Mouse (Mus musculus): ENCODE measurements at regions not wholly inside any gene's neighbourhood (a gene's known extent, or its start where the extent isn't known, plus 50 kb on each side); places are given as distances from the start of the nearest gene placed in this dataset.

DNA sequence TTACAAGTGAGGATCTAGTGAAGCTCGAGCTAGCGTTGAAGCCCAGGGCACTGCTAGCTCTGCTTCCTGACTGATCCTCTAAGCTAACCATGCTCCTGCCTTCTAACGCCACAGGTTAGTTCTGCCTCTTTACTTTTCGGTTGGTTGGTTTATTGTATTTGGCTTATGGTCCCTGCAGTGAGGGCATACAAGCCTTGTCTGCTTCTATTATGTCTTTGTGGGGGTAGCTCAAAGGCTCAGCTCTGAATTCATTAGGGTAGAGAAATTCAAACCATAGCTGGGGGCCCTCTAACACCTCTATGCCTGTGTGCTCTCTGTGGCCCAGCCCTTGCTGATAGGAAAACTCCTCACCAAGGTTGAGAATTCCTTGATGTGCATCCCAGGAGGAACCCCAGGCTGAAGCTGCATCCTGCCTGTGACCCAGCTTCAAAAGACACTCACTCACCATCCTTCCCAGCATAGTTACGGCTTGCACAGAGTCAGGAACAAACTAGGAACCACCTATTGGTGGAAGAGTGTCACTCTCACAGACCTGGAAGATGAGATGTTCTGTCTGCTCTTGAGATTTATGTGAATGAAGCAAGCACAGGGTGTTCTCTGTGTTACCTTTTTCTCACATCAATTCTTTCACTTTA lies 536.7 kb upstream of the Kdm8 start:
- Histone ChIP-seq H3K27me3 (ENCODE audit: insufficient read depth, low read length) (no peaks in the 10 kb centered on the region), H3K4me1 (replicated peaks; ENCODE audit: low read depth, low read length) (no peaks in the 10 kb centered on the region), H3K36me3 (ENCODE audit: insufficient read depth, low read length) (no peaks in the 10 kb centered on the region), H3K9me3 (ENCODE audit: low read length) (peaks cover 5% of the 10 kb centered on the region; the same call in 1 of the 2 replicates), H3K4me3 (replicated peaks; ENCODE audit: low read length) (no peak overlapping the region)
- no peak for TF ChIP-seq CTCF (conservative IDR thresholded peaks at IDR 0.05; ENCODE audit: low read length)
- TF ChIP-seq POU5F1 (IDR thresholded peaks at IDR 0.05; ENCODE audit: borderline replicate concordance, low read length): no peak
- TF ChIP-seq NANOG (IDR thresholded peaks at IDR 0.05; ENCODE audit: borderline replicate concordance, low read length): no peak

DNA sequence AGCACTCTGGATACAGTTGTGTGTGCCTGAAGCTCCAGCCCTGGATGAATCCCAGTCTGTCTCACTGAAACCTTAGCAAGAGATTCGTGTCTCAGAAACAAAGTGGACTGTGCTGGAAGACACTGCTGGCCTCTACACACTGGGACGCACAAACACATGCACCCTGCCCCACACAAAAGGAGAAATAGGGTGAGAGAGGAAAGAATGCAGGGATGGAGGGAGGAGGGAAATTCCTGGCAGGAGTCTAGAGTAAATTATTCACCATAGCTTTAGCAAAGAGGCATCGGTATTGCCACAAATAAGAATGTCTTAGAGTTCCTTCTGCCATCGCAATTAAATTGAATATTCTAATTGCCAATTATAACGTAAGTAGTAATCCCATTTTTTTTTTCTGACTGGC lies 530.4 kb upstream of the Kdm8 start:
- H3K4me1 ChIP-seq (replicated peaks; ENCODE audit: low read depth, low read length): no peaks in the 10 kb centered on the region
- no peak for TF ChIP-seq POU5F1 (IDR thresholded peaks at IDR 0.05; ENCODE audit: borderline replicate concordance, low read length)
- TF ChIP-seq CTCF (conservative IDR thresholded peaks at IDR 0.05; ENCODE audit: low read length): no peak
- no peak for TF ChIP-seq NANOG (IDR thresholded peaks at IDR 0.05; ENCODE audit: borderline replicate concordance, low read length)

DNA sequence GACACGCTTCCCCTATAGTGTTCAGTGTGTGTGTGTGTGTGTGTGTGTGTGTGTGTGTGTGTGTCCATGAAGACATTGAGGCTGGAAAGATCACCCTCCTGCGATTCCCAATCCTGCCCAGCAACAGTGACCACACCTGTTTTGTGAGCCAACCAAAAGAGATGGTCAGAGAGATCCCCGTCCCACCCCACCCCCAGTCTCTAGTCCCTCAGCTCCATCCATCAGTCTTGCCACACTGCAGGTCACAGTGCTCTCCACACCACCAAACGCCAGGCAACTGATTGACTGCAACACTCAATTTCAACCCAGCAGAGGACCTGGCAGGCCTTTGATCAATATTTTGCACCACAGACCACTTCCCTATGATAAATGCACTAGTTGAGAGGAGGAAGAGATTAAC lies 530.0 kb upstream of the Kdm8 start:
- H3K4me1 ChIP-seq (replicated peaks; ENCODE audit: low read depth, low read length): no peaks in the 10 kb centered on the region
- no peaks in the 10 kb centered on the region for H3K27me3 ChIP-seq (ENCODE audit: insufficient read depth, low read length)
- TF ChIP-seq CTCF (conservative IDR thresholded peaks at IDR 0.05; ENCODE audit: low read length) (no peak), NANOG (IDR thresholded peaks at IDR 0.05; ENCODE audit: borderline replicate concordance, low read length) (no peak), POU5F1 (IDR thresholded peaks at IDR 0.05; ENCODE audit: borderline replicate concordance, low read length) (no peak)
- H3K9me3 ChIP-seq (ENCODE audit: low read length): peaks cover 8% of the 10 kb centered on the region; the same call in 1 of the 2 replicates
- H3K4me3 ChIP-seq (replicated peaks; ENCODE audit: low read length): no peak overlapping the region
- H3K36me3 ChIP-seq (ENCODE audit: insufficient read depth, low read length): no peaks in the 10 kb centered on the region

More for the DNA sequence above, 530.4 kb upstream of the Kdm8 start:
- H3K27me3 ChIP-seq (ENCODE audit: insufficient read depth, low read length): no peaks in the 10 kb centered on the region
- no peak overlapping the region for H3K4me3 ChIP-seq (replicated peaks; ENCODE audit: low read length)
- H3K9me3 ChIP-seq (ENCODE audit: low read length): peaks cover 8% of the 10 kb centered on the region; the same call in 1 of the 2 replicates
- no peaks in the 10 kb centered on the region for H3K36me3 ChIP-seq (ENCODE audit: insufficient read depth, low read length)

- Histone ChIP-seq H3K4me3 (replicated peaks; ENCODE audit: low read length) (no peak overlapping the region), H3K36me3 (ENCODE audit: insufficient read depth, low read length) (no peaks in the 10 kb centered on the region), H3K27me3 (ENCODE audit: insufficient read depth, low read length) (no peaks in the 10 kb centered on the region), H3K4me1 (replicated peaks; ENCODE audit: low read depth, low read length) (no peaks in the 10 kb centered on the region), H3K9me3 (ENCODE audit: low read length) (peaks cover 8% of the 10 kb centered on the region; the same call in 1 of the 2 replicates)
- no peak for TF ChIP-seq POU5F1 (IDR thresholded peaks at IDR 0.05; ENCODE audit: borderline replicate concordance, low read length)
- TF ChIP-seq NANOG (IDR thresholded peaks at IDR 0.05; ENCODE audit: borderline replicate concordance, low read length): no peak
- no peak for TF ChIP-seq CTCF (conservative IDR thresholded peaks at IDR 0.05; ENCODE audit: low read length)
These were observed 529.5 kb upstream of the Kdm8 start for GRCm38 (mm10) chr7:124914972-124915371.

- TF ChIP-seq NANOG (IDR thresholded peaks at IDR 0.05; ENCODE audit: borderline replicate concordance, low read length): no peak
- TF ChIP-seq POU5F1 (IDR thresholded peaks at IDR 0.05; ENCODE audit: borderline replicate concordance, low read length): no peak
- TF ChIP-seq CTCF (conservative IDR thresholded peaks at IDR 0.05; ENCODE audit: low read length): no peak
- Histone ChIP-seq H3K4me3 (replicated peaks; ENCODE audit: low read length) (no peak overlapping the region), H3K4me1 (replicated peaks; ENCODE audit: low read depth, low read length) (no peaks in the 10 kb centered on the region), H3K36me3 (ENCODE audit: insufficient read depth, low read length) (no peaks in the 10 kb centered on the region), H3K9me3 (ENCODE audit: low read length) (peaks cover 8% of the 10 kb centered on the region; the same call in 1 of the 2 replicates), H3K27me3 (ENCODE audit: insufficient read depth, low read length) (no peaks in the 10 kb centered on the region)
These were observed 528.8 kb upstream of the Kdm8 start for GRCm38 (mm10) chr7:124915637-124916036.

GRCm38 (mm10) chr7:124917606-124918120 lies 526.8 kb upstream of the Kdm8 start:
- TF ChIP-seq POU5F1 (IDR thresholded peaks at IDR 0.05; ENCODE audit: borderline replicate concordance, low read length) (no peak), CTCF (conservative IDR thresholded peaks at IDR 0.05; ENCODE audit: low read length) (no peak), NANOG (IDR thresholded peaks at IDR 0.05; ENCODE audit: borderline replicate concordance, low read length) (no peak)

GRCm38 (mm10) chr7:124922806-124923205 lies 521.7 kb upstream of the Kdm8 start:
- no peaks in the 10 kb centered on the region for H3K9me3 ChIP-seq (ENCODE audit: low read length)
- no peaks in the 10 kb centered on the region for H3K4me1 ChIP-seq (replicated peaks; ENCODE audit: low read depth, low read length)
- no peak for TF ChIP-seq POU5F1 (IDR thresholded peaks at IDR 0.05; ENCODE audit: borderline replicate concordance, low read length)
- no peak for TF ChIP-seq CTCF (conservative IDR thresholded peaks at IDR 0.05; ENCODE audit: low read length)
- no peak for TF ChIP-seq NANOG (IDR thresholded peaks at IDR 0.05; ENCODE audit: borderline replicate concordance, low read length)
- H3K27me3 ChIP-seq (ENCODE audit: insufficient read depth, low read length): no peaks in the 10 kb centered on the region
- H3K4me3 ChIP-seq (replicated peaks; ENCODE audit: low read length): no peak overlapping the region
- H3K36me3 ChIP-seq (ENCODE audit: insufficient read depth, low read length): no peaks in the 10 kb centered on the region

More at GRCm38 (mm10) chr7:124917606-124918120, 526.8 kb upstream of the Kdm8 start:
- Histone ChIP-seq H3K4me1 (replicated peaks; ENCODE audit: low read depth, low read length) (no peaks in the 10 kb centered on the region), H3K36me3 (ENCODE audit: insufficient read depth, low read length) (no peaks in the 10 kb centered on the region), H3K4me3 (replicated peaks; ENCODE audit: low read length) (no peak overlapping the region), H3K9me3 (ENCODE audit: low read length) (peaks cover 3% of the 10 kb centered on the region; the same call in 1 of the 2 replicates), H3K27me3 (ENCODE audit: insufficient read depth, low read length) (no peaks in the 10 kb centered on the region)

- H3K9me3 ChIP-seq (ENCODE audit: low read length): no peaks in the 10 kb centered on the region
- TF ChIP-seq POU5F1 (IDR thresholded peaks at IDR 0.05; ENCODE audit: borderline replicate concordance, low read length) (no peak), CTCF (conservative IDR thresholded peaks at IDR 0.05; ENCODE audit: low read length) (no peak), NANOG (IDR thresholded peaks at IDR 0.05; ENCODE audit: borderline replicate concordance, low read length) (no peak)
These were observed 510.9 kb upstream of the Kdm8 start for GRCm38 (mm10) chr7:124933573-124933972.

More at GRCm38 (mm10) chr7:124933573-124933972, 510.9 kb upstream of the Kdm8 start:
- no peaks in the 10 kb centered on the region for H3K36me3 ChIP-seq (ENCODE audit: insufficient read depth, low read length)
- H3K4me1 ChIP-seq (replicated peaks; ENCODE audit: low read depth, low read length): no peaks in the 10 kb centered on the region
- no peaks in the 10 kb centered on the region; the same call in 1 of the 2 replicates for H3K27me3 ChIP-seq (ENCODE audit: insufficient read depth, low read length)
- no peak overlapping the region for H3K4me3 ChIP-seq (replicated peaks; ENCODE audit: low read length)
